In genomic region chr11:61409051-61409450, GRCm38 (mm10) we compare ENCODE assay signal across 9 mouse cellular contexts. TPM values are rescaled to one million over a fixed set of nuclear protein-coding genes. Genes with fewer than 3 reads are reported as not detected.
A peak's percentile ranks its signal among the peaks of the same experiment; 100 is the strongest.
DNase-seq lines count a peak whose midpoint lies in the region; ATAC-seq and TF ChIP-seq lines count a peak whose summit lies in the region.
"Had no signal": no experiment of that assay in that cellular context is flagged by ENCODE, and none has a peak within 500 bp of the region (broad histone marks: within the 10 kb centered on the region; RNA-seq: fewer than 3 reads in every experiment).

No protein-coding gene starts in this region.

- H3K36me3 ChIP-seq in embryonic facial prominence, embryonic 12.5 days = no peaks in the 10 kb centered on the region
- no peaks in the 10 kb centered on the region for H3K36me3 ChIP-seq in hindbrain, postnatal 0 days (ENCODE audit: insufficient read depth, low read length)
- no peaks in the 10 kb centered on the region for H3K36me3 ChIP-seq in lung, postnatal 0 days (ENCODE audit: insufficient read depth, low read length)

- TF ChIP-seq EP300 in lung, postnatal 0 days (IDR thresholded peaks at IDR 0.05) = no peak

- H3K4me2 ChIP-seq in embryonic facial prominence, embryonic 12.5 days (replicated peaks) = peak overlapping the region; percentile 54
- H3K4me2 ChIP-seq in hindbrain, postnatal 0 days (ENCODE audit: low read depth, low read length) = peak overlapping the region; percentile 62
- H3K4me2 ChIP-seq in lung, postnatal 0 days (replicated peaks; ENCODE audit: low read depth, low read length) = peak overlapping the region; percentile 59

- H3K9ac ChIP-seq in embryonic facial prominence, embryonic 12.5 days = no peak overlapping the region
- H3K9ac ChIP-seq in hindbrain, postnatal 0 days (replicated peaks; ENCODE audit: low read length) = no peak overlapping the region; the same call in 1 of the 2 replicates
- H3K9ac ChIP-seq in lung, postnatal 0 days (replicated peaks; ENCODE audit: low read depth) = 0 out of 2 replicates have a peak overlapping the region, but pooled peaks have one; percentile 65

- peak; percentile 29 to 41 for DNase-seq in heart, adult 18-20 months
- no peak for DNase-seq in heart, adult 11 months
- peak; percentile 57 for DNase-seq in hindbrain, postnatal 0 days (ENCODE audit: low spot score)
- DNase-seq in lung, postnatal 0 days (ENCODE audit: low spot score) = peak; percentile 65
- no peak for DNase-seq in spleen, adult 18-20 months
- no peak for DNase-seq in left cerebral cortex, postnatal 25 days (ENCODE audit: low spot score in 2 of 2)
- DNase-seq in left cerebral cortex, adult 8-10 months (ENCODE audit: low spot score in 2 of 2) = no peak

- WGBS in embryonic facial prominence, embryonic 12.5 days = 20% methylated on average over 3 of the region's 3 CpGs
- WGBS in hindbrain, postnatal 0 days = 13% methylated on average over 3 of the region's 3 CpGs
- 12% methylated on average over 3 of the region's 3 CpGs for WGBS in lung, postnatal 0 days

- 0 out of 2 replicates have a peak, but pooled peaks cover 4% of the 10 kb centered on the region for H3K27me3 ChIP-seq in embryonic facial prominence, embryonic 12.5 days
- H3K27me3 ChIP-seq in hindbrain, postnatal 0 days (ENCODE audit: insufficient read depth, low read length) = no peaks in the 10 kb centered on the region
- H3K27me3 ChIP-seq in lung, postnatal 0 days (replicated peaks; ENCODE audit: insufficient read depth, low read length) = no peaks in the 10 kb centered on the region

- H3K4me1 ChIP-seq in embryonic facial prominence, embryonic 12.5 days = no peaks in the 10 kb centered on the region
- H3K4me1 ChIP-seq in hindbrain, postnatal 0 days (ENCODE audit: insufficient read depth, low read length) = no peaks in the 10 kb centered on the region
- H3K4me1 ChIP-seq in lung, postnatal 0 days (ENCODE audit: insufficient read depth, low read depth, low read length) = no peaks in the 10 kb centered on the region

- intact Hi-C loops in left cerebral cortex, postnatal 25 days (cut with DNase I) = loop anchor here (2.0 to 5.0 kb wide), 5 partner anchors 62 to 306 kb away; partner anchors contain the start of genes B9d1 and Usp22

- H3K4me3 ChIP-seq in embryonic facial prominence, embryonic 12.5 days = peak overlapping the region; percentile 55
- H3K4me3 ChIP-seq in hindbrain, postnatal 0 days (ENCODE audit: low read length) = peak overlapping the region; percentile 77
- peak overlapping the region; percentile 76 for H3K4me3 ChIP-seq in lung, postnatal 0 days (ENCODE audit: low read depth, low read length)

- TF ChIP-seq CTCF in hindbrain, postnatal 0 days (IDR thresholded peaks at IDR 0.05; ENCODE audit: low read depth) = peak; percentile 38
- peak; percentile 42 for TF ChIP-seq CTCF in lung, postnatal 0 days (IDR thresholded peaks at IDR 0.05)

- no peak overlapping the region for H3K27ac ChIP-seq in embryonic facial prominence, embryonic 12.5 days
- no peak overlapping the region for H3K27ac ChIP-seq in hindbrain, postnatal 0 days
- no peak overlapping the region for H3K27ac ChIP-seq in lung, postnatal 0 days (ENCODE audit: low read length)

- no peaks in the 10 kb centered on the region for H3K9me3 ChIP-seq in embryonic facial prominence, embryonic 12.5 days
- no peaks in the 10 kb centered on the region for H3K9me3 ChIP-seq in hindbrain, postnatal 0 days (ENCODE audit: low read length)
- H3K9me3 ChIP-seq in lung, postnatal 0 days (ENCODE audit: low read length) = no peaks in the 10 kb centered on the region

- no peak for ATAC-seq in embryonic facial prominence, embryonic 12.5 days (ENCODE audit: insufficient number of reproducible peaks, insufficient read depth, low FRiP score, low TSS enrichment)
- no peak for ATAC-seq in hindbrain, postnatal 0 days
- ATAC-seq in lung, postnatal 0 days = no peak

RNA-seq across cellular contexts. Expression of gene Slc47a1, which starts 30.9 kb away (rescaled TPM):
- 10 to 100 TPM; 23.6 to 26.1 TPM for total RNA-seq in heart, adult 18-20 months (2021)
- polyA plus RNA-seq in embryonic facial prominence, embryonic 12.5 days (2016; fragmentation: Nextera tagmentation; extraction: Ambion mirVana) = 0.10 and 0.23 TPM in 2 replicates
- total RNA-seq in hindbrain, postnatal 0 days (2014; rRNA removed) = 7.7 and 9.5 TPM in 2 replicates
- polyA plus RNA-seq in hindbrain, postnatal 0 days (2015; fragmentation: Nextera tagmentation; extraction: Ambion mirVana) = 2.3 and 3.2 TPM in 2 replicates
- 2.9 and 3.0 TPM in 2 replicates for polyA plus RNA-seq in lung, postnatal 0 days (2015; fragmentation: Nextera tagmentation; extraction: Ambion mirVana)
- total RNA-seq in left cerebral cortex, postnatal 25 days (2021) = 1 to 10 TPM; 1.7 to 2.6 TPM
- total RNA-seq in left cerebral cortex, adult 8-10 months (2022) = 1 to 10 TPM; 1.6 to 3.3 (median 2.9) TPM
- total RNA-seq: hematopoietic stem cell, adult 5-6 weeks had no signal

RNA-seq across cellular contexts. Expression of gene Rnf112, which starts 44.9 kb away (rescaled TPM):
- total RNA-seq in heart, adult 18-20 months (2021) = under 1 TPM in 1 of 2 experiments, not detected in 1; 0.15 TPM
- 1.6 and 2.5 TPM in 2 replicates for polyA plus RNA-seq in embryonic facial prominence, embryonic 12.5 days (2016; fragmentation: Nextera tagmentation; extraction: Ambion mirVana)
- 74.3 and 74.9 TPM in 2 replicates for total RNA-seq in hindbrain, postnatal 0 days (2014; rRNA removed)
- polyA plus RNA-seq in hindbrain, postnatal 0 days (2015; fragmentation: Nextera tagmentation; extraction: Ambion mirVana) = 22.0 and 23.8 TPM in 2 replicates
- 0.24 and 0.32 TPM in 2 replicates for polyA plus RNA-seq in lung, postnatal 0 days (2015; fragmentation: Nextera tagmentation; extraction: Ambion mirVana)
- 100 to 1,000 TPM; 296 to 321 TPM for total RNA-seq in left cerebral cortex, postnatal 25 days (2021)
- 100 to 1,000 TPM; 223 to 281 (median 257) TPM for total RNA-seq in left cerebral cortex, adult 8-10 months (2022)
- total RNA-seq: hematopoietic stem cell, adult 5-6 weeks had no signal

Comparison
In these comparisons a context has a peak if more than half of its experiments do, and no peak if none do; other contexts are left out.
1. DNase-seq: peak in heart, adult 18-20 months (2 of 2), hindbrain, postnatal 0 days (single experiment) and lung, postnatal 0 days (single experiment); none in heart, adult 11 months (single experiment), spleen, adult 18-20 months (0 of 2), left cerebral cortex, postnatal 25 days (0 of 2) and left cerebral cortex, adult 8-10 months (0 of 2).
2. RNA of gene Rnf112, which starts 44.9 kb away (total RNA-seq): 296 to 321 TPM in left cerebral cortex, postnatal 25 days, 223 to 281 TPM in left cerebral cortex, adult 8-10 months and 74.3 to 74.9 TPM in hindbrain, postnatal 0 days; 0.15 TPM in heart, adult 18-20 months; every median in the first group is over 10 times any median in the second.
3. Peak in every context shown above with its lines, with median percentiles within 50 percentile points of each other: H3K4me2 ChIP-seq and H3K4me3 ChIP-seq.